Mouse (Mus musculus) c-Kit-negative CD71-positive TER-119-positive erythroid progenitor cells, embryonic 14.5 days (primary cell): Measurements from ENCODE around the gene Trp53bp1.

Source experiments
- DNase-seq: peaks from one replicate; pipeline ENCODE4 v3.0.0-alpha.2; 2013; ENCODE audit warnings: low read depth, low spot score

The Trp53bp1 gene

GRCm38 (mm10) chr2:121249758-121250157, 21.4 kb downstream of the Trp53bp1 start:
- DNase-seq = no peak

GRCm38 (mm10) chr2:121244099-121244498, 27.1 kb downstream of the Trp53bp1 start:
- no peak for DNase-seq

- no peak for DNase-seq
Measured at GRCm38 (mm10) chr2:121239426-121239825, 31.8 kb downstream of the Trp53bp1 start.

GRCm38 (mm10) chr2:121235460-121236072, 35.6 kb downstream of the Trp53bp1 start:
- peak; percentile 72 for DNase-seq

- DNase-seq = peak; percentile 31
Measured at GRCm38 (mm10) chr2:121228135-121228534, 43.1 kb downstream of the Trp53bp1 start.

- DNase-seq = no peak
Measured at GRCm38 (mm10) chr2:121223010-121223409, 48.2 kb downstream of the Trp53bp1 start.

- no peak for DNase-seq
Measured at GRCm38 (mm10) chr2:121219994-121220393, 51.2 kb downstream of the Trp53bp1 start.

- no peak for DNase-seq
Measured at GRCm38 (mm10) chr2:121219177-121219576, 52.0 kb downstream of the Trp53bp1 start.

- no peak for DNase-seq
Measured at GRCm38 (mm10) chr2:121214491-121214890, 56.7 kb downstream of the Trp53bp1 start.

- no peak for DNase-seq
Measured at GRCm38 (mm10) chr2:121206541-121206940, 64.7 kb downstream of the Trp53bp1 start.

- DNase-seq = no peak
Measured at GRCm38 (mm10) chr2:121204276-121204675, 66.9 kb downstream of the Trp53bp1 start.

- DNase-seq = no peak
Measured at GRCm38 (mm10) chr2:121195466-121195865, 75.7 kb downstream of the Trp53bp1 start.

- no peak for DNase-seq
Measured at GRCm38 (mm10) chr2:121188530-121188929, 82.7 kb downstream of the Trp53bp1 start.

- DNase-seq = no peak
Measured at GRCm38 (mm10) chr2:121184142-121184541, 87.1 kb downstream of the Trp53bp1 start.

GRCm38 (mm10) chr2:121183431-121183830, 87.8 kb downstream of the Trp53bp1 start:
- DNase-seq = no peak

- no peak for DNase-seq
Measured at GRCm38 (mm10) chr2:121178828-121179479, 92.3 kb downstream of the Trp53bp1 start.

GRCm38 (mm10) chr2:121170980-121171742, 100.0 kb downstream of the Trp53bp1 start, which contains the start of gene Zscan29:
Gene Zscan29 (minus strand): TSS chr2:121171125.
- peak; percentile 80 for DNase-seq

GRCm38 (mm10) chr2:121170481-121170971, 100.7 kb downstream of the Trp53bp1 start, which contains the start of gene Tubgcp4:
Gene Tubgcp4 (plus strand): TSS chr2:121170654.
- DNase-seq = peak; percentile 46

- peak; percentile 6 for DNase-seq
Measured at GRCm38 (mm10) chr2:121169902-121170301, 101.3 kb downstream of the Trp53bp1 start.

- DNase-seq = no peak
Measured at GRCm38 (mm10) chr2:121169173-121169572, 102.0 kb downstream of the Trp53bp1 start.

- DNase-seq = no peak
Measured at GRCm38 (mm10) chr2:121153100-121153499, 118.1 kb downstream of the Trp53bp1 start.

- no peak for DNase-seq
Measured at GRCm38 (mm10) chr2:121149679-121150078, 121.5 kb downstream of the Trp53bp1 start.
